Mouse (Mus musculus) lung, adult 2 months (tissue): ENCODE data around the gene Klhl42.

Experiments
- CTCF ChIP-seq: fragments of 200-500 bp; IDR thresholded peaks from 2 replicates; pipeline ENCODE4 v1.5.1; 2011; ENCODE audit warnings: mild to moderate bottlenecking, low read length, control low read depth; ENCODE audit not compliant: insufficient read depth
- POLR2A ChIP-seq: fragments of 200-500 bp; IDR thresholded peaks from 2 replicates; pipeline ENCODE4 v1.6.1; 2011; ENCODE audit warnings: low read depth, mild to moderate bottlenecking, control low read depth, low read length, borderline replicate concordance; ENCODE audit errors: extremely low read depth

DNA sequence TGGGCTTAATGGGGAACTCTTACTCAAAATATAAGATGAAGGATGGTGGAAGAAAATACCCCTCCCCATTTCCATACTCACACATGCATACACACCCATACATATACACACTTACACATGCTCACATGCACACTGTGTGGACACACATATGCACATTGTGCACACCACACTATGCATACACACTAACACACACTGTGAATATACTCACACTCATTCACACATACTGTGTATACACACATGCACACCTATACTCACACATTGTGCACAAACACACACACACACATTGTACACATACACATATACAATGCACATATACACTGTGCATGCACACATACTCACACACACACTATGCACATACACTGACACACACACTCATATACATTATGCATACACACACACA is 60.7 kb downstream of the Klhl42 start:
- no peak for TF ChIP-seq CTCF
- TF ChIP-seq POLR2A: no peak
